Mouse (Mus musculus): ENCODE results near the gene Psma3. TPM values are rescaled to one million over a fixed set of nuclear protein-coding genes. Genes with fewer than 3 reads are reported as not detected.

Gene Psma3
- polyA plus RNA-seq, 1 experiment, result 42.4 TPM

- Histone ChIP-seq H3K27me3 (ENCODE audit: control insufficient read depth, insufficient read depth, low read length) (no peaks in the 10 kb centered on the region), H3K27ac (ENCODE audit: control insufficient read depth, insufficient read depth, low read depth, low read length) (no peak overlapping the region), H3K4me1 (ENCODE audit: control insufficient read depth, insufficient read depth, low read length) (peaks cover 2% of the 10 kb centered on the region; the same call in 1 of the 2 replicates), H3K36me3 (ENCODE audit: control insufficient read depth, insufficient read depth, low read length) (peaks cover 1% of the 10 kb centered on the region), H3K4me3 (ENCODE audit: control insufficient read depth, low read depth, low read length) (no peak overlapping the region)
- no peak for TF ChIP-seq CTCF (IDR thresholded peaks at IDR 0.05; ENCODE audit: control insufficient read depth, insufficient read depth, insufficient replicate concordance, low read depth, low read length)
- TF ChIP-seq POLR2A (IDR thresholded peaks at IDR 0.05; ENCODE audit: control insufficient read depth, low read depth, low read length), result no peak
Observed at GRCm38 (mm10) chr12:70946585-70947256, 27.7 kb upstream of the Psma3 start.

- H3K36me3 ChIP-seq (ENCODE audit: control insufficient read depth, insufficient read depth, low read length), result no peaks in the 10 kb centered on the region; the same call in none of the 2 replicates
- H3K27ac ChIP-seq (ENCODE audit: control insufficient read depth, insufficient read depth, low read depth, low read length), result no peak overlapping the region
Observed at GRCm38 (mm10) chr12:70958640-70959039, 15.8 kb upstream of the Psma3 start.

GRCm38 (mm10) chr12:70967581-70967980 lies 6.8 kb upstream of the Psma3 start:
- peak overlapping the region; percentile 79 for H3K4me3 ChIP-seq (ENCODE audit: control insufficient read depth, low read depth, low read length)
- no peaks in the 10 kb centered on the region for H3K36me3 ChIP-seq (ENCODE audit: control insufficient read depth, insufficient read depth, low read length)
- H3K27me3 ChIP-seq (ENCODE audit: control insufficient read depth, insufficient read depth, low read length), result no peaks in the 10 kb centered on the region
- no peak for TF ChIP-seq POLR2A (IDR thresholded peaks at IDR 0.05; ENCODE audit: control insufficient read depth, low read depth, low read length)
- no peak for TF ChIP-seq CTCF (IDR thresholded peaks at IDR 0.05; ENCODE audit: control insufficient read depth, insufficient read depth, insufficient replicate concordance, low read depth, low read length)
- peaks cover 10% of the 10 kb centered on the region for H3K4me1 ChIP-seq (ENCODE audit: control insufficient read depth, insufficient read depth, low read length)
- H3K27ac ChIP-seq (ENCODE audit: control insufficient read depth, insufficient read depth, low read depth, low read length), result peak overlapping the region; percentile 69

More at GRCm38 (mm10) chr12:70958640-70959039, 15.8 kb upstream of the Psma3 start:
- no peaks in the 10 kb centered on the region for H3K27me3 ChIP-seq (ENCODE audit: control insufficient read depth, insufficient read depth, low read length)
- TF ChIP-seq CTCF (IDR thresholded peaks at IDR 0.05; ENCODE audit: control insufficient read depth, insufficient read depth, insufficient replicate concordance, low read depth, low read length) (no peak), POLR2A (IDR thresholded peaks at IDR 0.05; ENCODE audit: control insufficient read depth, low read depth, low read length) (no peak)
- no peak overlapping the region for H3K4me3 ChIP-seq (ENCODE audit: control insufficient read depth, low read depth, low read length)
- H3K4me1 ChIP-seq (ENCODE audit: control insufficient read depth, insufficient read depth, low read length), result no peaks in the 10 kb centered on the region

- Histone ChIP-seq H3K4me1 (ENCODE audit: control insufficient read depth, insufficient read depth, low read length) (peaks cover 10% of the 10 kb centered on the region), H3K36me3 (ENCODE audit: control insufficient read depth, insufficient read depth, low read length) (no peaks in the 10 kb centered on the region), H3K4me3 (ENCODE audit: control insufficient read depth, low read depth, low read length) (peak overlapping the region; percentile 79), H3K27ac (ENCODE audit: control insufficient read depth, insufficient read depth, low read depth, low read length) (peak overlapping the region; percentile 73), H3K27me3 (ENCODE audit: control insufficient read depth, insufficient read depth, low read length) (no peaks in the 10 kb centered on the region)
- TF ChIP-seq CTCF (IDR thresholded peaks at IDR 0.05; ENCODE audit: control insufficient read depth, insufficient read depth, insufficient replicate concordance, low read depth, low read length), result peak; percentile 21; the same call in 1 of the 2 replicates
- TF ChIP-seq POLR2A (IDR thresholded peaks at IDR 0.05; ENCODE audit: control insufficient read depth, low read depth, low read length), result peak; percentile 51; the same call in 1 of the 2 replicates
Observed at GRCm38 (mm10) chr12:70968141-70968790, 6.2 kb upstream of the Psma3 start.

- Histone ChIP-seq H3K4me3 (ENCODE audit: control insufficient read depth, low read depth, low read length) (peak overlapping the region; percentile 79), H3K27ac (ENCODE audit: control insufficient read depth, insufficient read depth, low read depth, low read length) (peak overlapping the region; percentile 73), H3K4me1 (ENCODE audit: control insufficient read depth, insufficient read depth, low read length) (peaks cover 10% of the 10 kb centered on the region), H3K27me3 (ENCODE audit: control insufficient read depth, insufficient read depth, low read length) (no peaks in the 10 kb centered on the region), H3K36me3 (ENCODE audit: control insufficient read depth, insufficient read depth, low read length) (no peaks in the 10 kb centered on the region)
- TF ChIP-seq CTCF (IDR thresholded peaks at IDR 0.05; ENCODE audit: control insufficient read depth, insufficient read depth, insufficient replicate concordance, low read depth, low read length) (no peak), POLR2A (IDR thresholded peaks at IDR 0.05; ENCODE audit: control insufficient read depth, low read depth, low read length) (0 out of 2 replicates have a peak, but pooled peaks have one; percentile 7)
Observed at GRCm38 (mm10) chr12:70968791-70969307, 5.6 kb upstream of the Psma3 start.

- H3K4me3 ChIP-seq (ENCODE audit: control insufficient read depth, low read depth, low read length), result peak overlapping the region; percentile 72
- TF ChIP-seq CTCF (IDR thresholded peaks at IDR 0.05; ENCODE audit: control insufficient read depth, insufficient read depth, insufficient replicate concordance, low read depth, low read length) (peak; percentile 45; the same call in 1 of the 2 replicates), POLR2A (IDR thresholded peaks at IDR 0.05; ENCODE audit: control insufficient read depth, low read depth, low read length) (no peak)
- no peaks in the 10 kb centered on the region for H3K36me3 ChIP-seq (ENCODE audit: control insufficient read depth, insufficient read depth, low read length)
- H3K27me3 ChIP-seq (ENCODE audit: control insufficient read depth, insufficient read depth, low read length), result no peaks in the 10 kb centered on the region
- H3K27ac ChIP-seq (ENCODE audit: control insufficient read depth, insufficient read depth, low read depth, low read length), result peak overlapping the region; percentile 74
- H3K4me1 ChIP-seq (ENCODE audit: control insufficient read depth, insufficient read depth, low read length), result peaks cover 10% of the 10 kb centered on the region
Observed at GRCm38 (mm10) chr12:70969485-70970184, 4.8 kb upstream of the Psma3 start.

All from testis, adult 2 months (tissue).